In the genomic region with DNA sequence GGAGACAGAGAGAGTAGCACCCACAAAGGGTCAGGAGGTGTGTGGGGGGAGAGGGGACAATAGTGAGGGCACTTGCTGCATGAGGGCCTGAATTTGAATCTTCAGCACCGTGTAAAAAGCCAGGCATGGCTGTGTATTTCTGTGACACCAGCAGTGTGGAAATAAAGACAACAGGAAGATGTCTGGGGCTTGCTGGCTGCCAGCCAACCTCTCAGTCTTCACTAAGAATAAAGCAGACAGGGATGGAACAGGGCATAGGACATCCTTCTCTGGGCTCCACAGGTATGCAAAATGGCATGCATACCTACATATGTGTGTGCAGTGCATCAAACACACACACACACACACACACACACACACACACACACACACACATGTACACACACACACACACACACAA, we compare ENCODE assay signal across 20 mouse cellular contexts. TPM values are rescaled to one million over a fixed set of nuclear protein-coding genes. Genes with fewer than 3 reads are reported as not detected.
"Had no signal": no experiment of that assay in that cellular context is flagged by ENCODE, and none has a peak within 500 bp of the region (broad histone marks: within the 10 kb centered on the region; RNA-seq: fewer than 3 reads in every experiment).

No protein-coding gene starts in this region.

- H3K9ac ChIP-seq: liver, embryonic 15.5 days; liver, postnatal 0 days; midbrain, embryonic 15.5 days; neural tube, embryonic 12.5 days; stomach, embryonic 15.5 days had no signal

- H3K27ac ChIP-seq: liver, embryonic 15.5 days; macrophage; midbrain, embryonic 15.5 days; neural tube, embryonic 12.5 days; stomach, embryonic 15.5 days; stomach, postnatal 0 days had no signal

- ATAC-seq: liver, postnatal 0 days; midbrain, embryonic 15.5 days had no signal

- H3K4me3 ChIP-seq: liver, embryonic 15.5 days; midbrain, embryonic 15.5 days; neural tube, embryonic 12.5 days; stomach, embryonic 15.5 days had no signal

- H3K4me1 ChIP-seq: liver, embryonic 15.5 days; megakaryocyte, embryonic 14.5 days; midbrain, embryonic 15.5 days; neural tube, embryonic 12.5 days; stomach, embryonic 15.5 days had no signal

- H3K36me3 ChIP-seq: liver, embryonic 15.5 days; midbrain, embryonic 15.5 days; neural tube, embryonic 12.5 days; stomach, embryonic 15.5 days had no signal

- H3K27me3 ChIP-seq: midbrain, embryonic 15.5 days; stomach, embryonic 15.5 days had no signal

- H3K4me2 ChIP-seq: liver, embryonic 15.5 days; midbrain, embryonic 11.5 days; midbrain, embryonic 15.5 days; neural tube, embryonic 12.5 days; stomach, embryonic 15.5 days had no signal

- H3K9me3 ChIP-seq: liver, embryonic 15.5 days; stomach, embryonic 15.5 days had no signal

- DNase-seq: liver, postnatal 0 days; lung, adult 2 months; lung, postnatal 10 days; right cerebral cortex, postnatal 14 days; thymus, adult 2 months; thymus, postnatal 25 days; thymus, postnatal 4 days had no signal

RNA-seq across cellular contexts. Expression of a gene that starts 3.0 kb away (rescaled TPM):
- polyA plus RNA-seq: liver, embryonic 15.5 days; liver, postnatal 0 days; lung, adult 2 months; lung, embryonic 16.5 days; macrophage; midbrain, embryonic 11.5 days; midbrain, embryonic 15.5 days; midbrain, postnatal 0 days; neural tube, embryonic 12.5 days; neural tube, embryonic 14.5 days; thymus, adult 2 months; urinary bladder, adult 2 months had no signal

RNA-seq across cellular contexts. Expression of a gene that starts 6.2 kb away (rescaled TPM):
- polyA plus RNA-seq: liver, postnatal 0 days; lung, adult 2 months; lung, embryonic 16.5 days; macrophage; midbrain, embryonic 11.5 days; midbrain, embryonic 15.5 days; neural tube, embryonic 12.5 days; neural tube, embryonic 14.5 days; spleen, adult 2 months; thymus, adult 2 months; urinary bladder, adult 2 months had no signal
